ENCODE assay signal across 9 mouse cellular contexts in the genomic region with DNA sequence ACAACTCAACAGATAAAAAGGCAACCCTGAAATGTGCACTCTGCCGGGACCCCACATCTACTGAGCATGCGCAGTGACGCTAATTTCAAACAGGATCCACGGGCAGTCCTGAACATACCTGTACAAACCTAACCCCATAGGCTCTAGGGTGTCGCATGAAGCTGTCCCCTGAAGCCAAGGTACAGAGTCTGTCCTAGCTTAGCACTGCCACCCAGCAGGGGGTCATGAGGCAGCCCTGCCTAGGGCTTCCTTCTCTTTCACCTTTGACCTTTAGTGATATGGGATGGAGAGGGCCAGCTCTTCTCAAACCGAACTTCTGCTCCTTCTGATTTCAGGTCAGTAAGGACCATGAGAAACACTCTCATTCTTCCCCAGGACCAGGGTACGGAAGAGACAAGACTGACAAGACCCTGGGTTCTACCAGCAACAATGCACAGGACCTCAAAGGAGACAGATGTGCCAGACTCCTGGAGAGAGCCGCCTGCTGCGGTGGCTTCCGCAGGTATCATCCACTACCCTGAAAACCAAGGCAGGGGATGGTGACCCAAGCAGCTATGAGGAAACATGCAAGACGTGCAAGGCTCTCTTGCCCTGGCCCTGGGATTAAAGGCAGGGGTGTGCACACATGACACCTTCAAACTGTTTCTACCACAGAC. TPM values are rescaled to one million over a fixed set of nuclear protein-coding genes. Genes with fewer than 3 reads are reported as not detected.
DNase-seq lines count a peak whose midpoint lies in the region; ATAC-seq and TF ChIP-seq lines count a peak whose summit lies in the region.
"Had no signal": no experiment of that assay in that cellular context is flagged by ENCODE, and none has a peak within 500 bp of the region (broad histone marks: within the 10 kb centered on the region; RNA-seq: fewer than 3 reads in every experiment).

No protein-coding gene starts in this region.

- DNase-seq in kidney, adult 2 months = no peak
- DNase-seq in kidney, adult 18-20 months = no peak
- DNase-seq in ZHBTc4 (ENCODE audit: low read depth, low spot score) = peak; percentile 49
- DNase-seq in heart, postnatal 0 days (ENCODE audit: low spot score) = no peak
- DNase-seq in urinary bladder, postnatal 25 days (ENCODE audit: low spot score) = no peak
- DNase-seq in testis, postnatal 14 days (ENCODE audit: low spot score) = no peak
- DNase-seq in frontal cortex, adult 2 months (ENCODE audit: extremely low spot score in 1 of 2, low spot score in 1 of 2) = no peak
- DNase-seq: gastrocnemius, postnatal 25 days had no signal

- peak overlapping the region; percentile 47 for H3K27ac ChIP-seq in kidney, adult 2 months (ENCODE audit: insufficient read depth, low read depth, low read length)
- peak overlapping the region; percentile 92 for H3K27ac ChIP-seq in heart, postnatal 0 days (ENCODE audit: low read depth)
- peak overlapping the region; percentile 98 for H3K27ac ChIP-seq in liver, embryonic 15.5 days (replicated peaks)

- 0 out of 2 replicates have a peak overlapping the region, but pooled peaks have one; percentile 8 for H3K9ac ChIP-seq in heart, postnatal 0 days (replicated peaks; ENCODE audit: low read depth, low read length)
- H3K9ac ChIP-seq in liver, embryonic 15.5 days = peak overlapping the region; percentile 93

- H3K4me2 ChIP-seq in heart, postnatal 0 days (ENCODE audit: low read depth, low read length) = peak overlapping the region; percentile 92
- H3K4me2 ChIP-seq in liver, embryonic 15.5 days = peak overlapping the region; percentile 93

- H3K9me3 ChIP-seq in heart, postnatal 0 days (replicated peaks; ENCODE audit: control insufficient read depth, low read length) = no peaks in the 10 kb centered on the region
- H3K9me3 ChIP-seq in liver, embryonic 15.5 days (replicated peaks) = no peaks in the 10 kb centered on the region; the same call in 1 of the 2 replicates

- no peak for TF ChIP-seq EP300 in heart, postnatal 0 days (IDR thresholded peaks at IDR 0.05; ENCODE audit: low read depth)

- no peak for TF ChIP-seq POLR2A in kidney, adult 2 months (IDR thresholded peaks at IDR 0.05; ENCODE audit: low read depth, low read length)

- H3K4me1 ChIP-seq in kidney, adult 2 months (ENCODE audit: control insufficient read depth, insufficient read depth, low read length) = peaks cover 9% of the 10 kb centered on the region; the same call in 1 of the 2 replicates
- H3K4me1 ChIP-seq in heart, postnatal 0 days (ENCODE audit: control insufficient read depth, insufficient read depth) = peaks cover 33% of the 10 kb centered on the region
- peaks cover 62% of the 10 kb centered on the region for H3K4me1 ChIP-seq in liver, embryonic 15.5 days (replicated peaks)

- H3K27me3 ChIP-seq in kidney, adult 2 months (replicated peaks; ENCODE audit: control insufficient read depth, insufficient read depth, low read length) = no peaks in the 10 kb centered on the region
- no peaks in the 10 kb centered on the region for H3K27me3 ChIP-seq in heart, postnatal 0 days (ENCODE audit: control insufficient read depth, insufficient read depth, low read length)
- H3K27me3 ChIP-seq in liver, embryonic 15.5 days = no peaks in the 10 kb centered on the region

- H3K4me3 ChIP-seq in kidney, adult 2 months (ENCODE audit: insufficient read depth, low read depth, low read length) = no peak overlapping the region
- H3K4me3 ChIP-seq in heart, postnatal 0 days (ENCODE audit: low read depth, low read length) = peak overlapping the region; percentile 80; the same call in 1 of the 2 replicates
- H3K4me3 ChIP-seq in liver, embryonic 15.5 days (replicated peaks) = peak overlapping the region; percentile 87

- no peak for TF ChIP-seq CTCF in kidney, adult 2 months (conservative IDR thresholded peaks at IDR 0.05; ENCODE audit: insufficient read depth, insufficient read length, low read depth, low read length)
- TF ChIP-seq CTCF in heart, postnatal 0 days (IDR thresholded peaks at IDR 0.05; ENCODE audit: low read depth) = no peak

- WGBS in kidney, adult 2 months = 78% methylated on average over 11 of the region's 11 CpGs
- 73% methylated on average over 11 of the region's 11 CpGs for WGBS in heart, postnatal 0 days
- 69% methylated on average over 11 of the region's 11 CpGs for WGBS in liver, embryonic 15.5 days (ENCODE audit: insufficient replicate concordance)

- H3K36me3 ChIP-seq in kidney, adult 2 months (ENCODE audit: control insufficient read depth, insufficient read depth, low read length) = no peaks in the 10 kb centered on the region
- peaks cover 13% of the 10 kb centered on the region for H3K36me3 ChIP-seq in heart, postnatal 0 days (replicated peaks; ENCODE audit: control insufficient read depth, insufficient read depth, low read length)
- H3K36me3 ChIP-seq in liver, embryonic 15.5 days (replicated peaks) = peaks cover 31% of the 10 kb centered on the region

- ATAC-seq in heart, postnatal 0 days (ENCODE audit: insufficient read depth, low read depth) = no peak
- no peak for ATAC-seq in liver, embryonic 15.5 days (ENCODE audit: insufficient read depth)

RNA-seq across cellular contexts. Expression of a gene that starts 3.8 kb away (rescaled TPM):
- polyA plus RNA-seq in kidney, adult 2 months (2012; rRNA removed) = 18.0 and 18.2 TPM in 2 replicates
- 33.5 and 39.8 TPM in 2 replicates for total RNA-seq in heart, postnatal 0 days (2014; rRNA removed; ENCODE audit: low replicate concordance)
- 11.8 and 12.0 TPM in 2 replicates for polyA plus RNA-seq in heart, postnatal 0 days (2015; fragmentation: Nextera tagmentation; extraction: Ambion mirVana)
- 17.1 and 19.8 TPM in 2 replicates for polyA plus RNA-seq in liver, embryonic 15.5 days (2015; fragmentation: Nextera tagmentation; extraction: Ambion mirVana)
- polyA plus RNA-seq in frontal cortex, adult 2 months (2012; rRNA removed) = 27.6 and 27.9 TPM in 2 replicates

RNA-seq across cellular contexts. Expression of a gene that starts 38.0 kb away (rescaled TPM):
- polyA plus RNA-seq in kidney, adult 2 months (2012; rRNA removed) = 8.9 and 9.0 TPM in 2 replicates
- 1.3 TPM in 1 of 2 replicates, not detected in the other for total RNA-seq in heart, postnatal 0 days (2014; rRNA removed; ENCODE audit: low replicate concordance)
- 0.10 TPM in 1 of 2 replicates, not detected in the other for polyA plus RNA-seq in heart, postnatal 0 days (2015; fragmentation: Nextera tagmentation; extraction: Ambion mirVana)
- polyA plus RNA-seq in liver, embryonic 15.5 days (2015; fragmentation: Nextera tagmentation; extraction: Ambion mirVana) = not detected in 2 replicates
- polyA plus RNA-seq in frontal cortex, adult 2 months (2012; rRNA removed) = 0.22 TPM in 1 of 2 replicates, not detected in the other
- total RNA-seq: gastrocnemius, postnatal 25 days had no signal

Comparison
In these comparisons a context has a peak if more than half of its experiments do, and no peak if none do; other contexts are left out.
1. H3K27ac ChIP-seq: peak in every context shown above with its lines; median percentile 98 in liver, embryonic 15.5 days; 92 in heart, postnatal 0 days; 47 in kidney, adult 2 months.